ENCODE assay signal across 8 mouse cellular contexts in genomic region chr8:105596362-105597034, GRCm38 (mm10). TPM values are rescaled to one million over a fixed set of nuclear protein-coding genes. Genes with fewer than 3 reads are reported as not detected.
A peak's percentile ranks its signal among the peaks of the same experiment; 100 is the strongest.
DNase-seq lines count a peak whose midpoint lies in the region; ATAC-seq and TF ChIP-seq lines count a peak whose summit lies in the region.

No protein-coding gene starts in this region.

- H3K27ac ChIP-seq in forebrain, embryonic 10.5 days = no peak overlapping the region
- no peak overlapping the region for H3K27ac ChIP-seq in forebrain, embryonic 14.5 days (ENCODE audit: low read depth, low read length)
- H3K27ac ChIP-seq in bone marrow macrophage, adult 2 months (ENCODE audit: insufficient read depth, low read depth, low read length) = no peak overlapping the region

- H3K9me3 ChIP-seq in forebrain, embryonic 10.5 days = no peaks in the 10 kb centered on the region
- H3K9me3 ChIP-seq in forebrain, embryonic 14.5 days (replicated peaks; ENCODE audit: control insufficient read depth, low read length) = no peaks in the 10 kb centered on the region

- peak; percentile 51 for DNase-seq in forebrain, embryonic 10.5 days (ENCODE audit: extremely low spot score, low spot score)
- DNase-seq in forebrain, embryonic 14.5 days (ENCODE audit: low spot score) = no peak
- peak; percentile 78 to 83 for DNase-seq in heart, postnatal 14 days
- DNase-seq in kidney, postnatal 4 days = peak; percentile 79 to 84
- DNase-seq in spleen, postnatal 4 days (ENCODE audit: low spot score in 2 of 2) = peak; percentile 67 to 85

- WGBS in forebrain, embryonic 10.5 days = 3% methylated on average over 14 of the region's 14 CpGs
- WGBS in forebrain, embryonic 14.5 days = 4% methylated on average over 14 of the region's 14 CpGs

- intact Hi-C loops in heart, postnatal 14 days (cut with DNase I) = no loop called here

- H3K36me3 ChIP-seq in forebrain, embryonic 10.5 days (replicated peaks) = no peaks in the 10 kb centered on the region
- H3K36me3 ChIP-seq in forebrain, embryonic 14.5 days (ENCODE audit: control insufficient read depth, insufficient read depth, low read length) = no peaks in the 10 kb centered on the region

- peaks cover 27% of the 10 kb centered on the region for H3K27me3 ChIP-seq in forebrain, embryonic 10.5 days (ENCODE audit: poor library complexity, severe bottlenecking)
- H3K27me3 ChIP-seq in forebrain, embryonic 14.5 days (replicated peaks; ENCODE audit: control insufficient read depth, insufficient read depth, low read length) = no peaks in the 10 kb centered on the region

- no peak overlapping the region for H3K9ac ChIP-seq in forebrain, embryonic 14.5 days (ENCODE audit: low read length)

- peak; percentile 95 for TF ChIP-seq CTCF in bone marrow macrophage, adult 2 months (IDR thresholded peaks at IDR 0.05; ENCODE audit: low read depth, low read length)

- no peak; the same call in 1 of the 2 replicates for ATAC-seq in forebrain, embryonic 14.5 days
- ATAC-seq in erythroblast, adult 5-6 weeks (replicated peaks; ENCODE audit: low FRiP score, poor library complexity, severe bottlenecking) = peak; percentile 87
- ATAC-seq in megakaryocyte-erythroid progenitor cell, adult 5-6 weeks (replicated peaks; ENCODE audit: low FRiP score, low TSS enrichment, poor library complexity, severe bottlenecking) = peak; percentile 93

- H3K4me2 ChIP-seq in forebrain, embryonic 14.5 days (ENCODE audit: low read length) = no peak overlapping the region

- TF ChIP-seq POLR2A in bone marrow macrophage, adult 2 months (IDR thresholded peaks at IDR 0.05; ENCODE audit: borderline replicate concordance, low read depth, low read length) = no peak

- H3K4me1 ChIP-seq in forebrain, embryonic 10.5 days = peaks cover 20% of the 10 kb centered on the region
- no peaks in the 10 kb centered on the region for H3K4me1 ChIP-seq in forebrain, embryonic 14.5 days (ENCODE audit: control insufficient read depth, insufficient read depth, low read length)
- H3K4me1 ChIP-seq in bone marrow macrophage, adult 2 months (ENCODE audit: control insufficient read depth, insufficient read depth, low read length) = no peaks in the 10 kb centered on the region

- H3K4me3 ChIP-seq in forebrain, embryonic 10.5 days = peak overlapping the region; percentile 30
- no peak overlapping the region for H3K4me3 ChIP-seq in forebrain, embryonic 14.5 days (ENCODE audit: low read depth, low read length)
- peak overlapping the region; percentile 39 for H3K4me3 ChIP-seq in bone marrow macrophage, adult 2 months (ENCODE audit: insufficient read depth, low read length)

RNA-seq across cellular contexts. Expression of gene Ripor1, which starts 8.6 kb away (rescaled TPM):
- 13.9 and 14.4 TPM in 2 replicates for polyA plus RNA-seq in forebrain, embryonic 10.5 days (2016; fragmentation: Nextera tagmentation; extraction: Ambion mirVana)
- polyA plus RNA-seq in forebrain, embryonic 14.5 days (2014; fragmentation: Nextera tagmentation; extraction: Ambion mirVana) = 14.9 and 21.7 TPM in 2 replicates
- 15.5 and 17.9 TPM in 2 replicates for polyA plus RNA-seq in bone marrow macrophage, adult 2 months (2012; ENCODE audit: insufficient read depth, insufficient read length, missing spikeins)
- 16.3 and 17.6 TPM in 2 replicates for total RNA-seq in erythroblast, adult 5-6 weeks (2015; ENCODE audit: low replicate concordance)
- 1.7 and 2.6 TPM in 2 replicates for total RNA-seq in erythroblast, adult 5-6 weeks (2017; ENCODE audit: low replicate concordance)
- 10 to 100 TPM; 46.0 to 49.0 TPM for total RNA-seq in heart, postnatal 14 days (2021)
- 148 and 206 TPM in 2 replicates for total RNA-seq in megakaryocyte-erythroid progenitor cell, adult 5-6 weeks (2014; fragmentation: Nextera tagmentation)
- 16.7 and 20.6 TPM in 2 replicates for total RNA-seq in megakaryocyte-erythroid progenitor cell, adult 5-6 weeks (2017)

RNA-seq across cellular contexts. Expression of gene Atp6v0d1, which starts 30.7 kb away (rescaled TPM):
- polyA plus RNA-seq in forebrain, embryonic 10.5 days (2016; fragmentation: Nextera tagmentation; extraction: Ambion mirVana) = 65.3 and 73.4 TPM in 2 replicates
- 194 and 211 TPM in 2 replicates for polyA plus RNA-seq in forebrain, embryonic 14.5 days (2014; fragmentation: Nextera tagmentation; extraction: Ambion mirVana)
- polyA plus RNA-seq in bone marrow macrophage, adult 2 months (2012; ENCODE audit: insufficient read depth, insufficient read length, missing spikeins) = 177 and 186 TPM in 2 replicates
- total RNA-seq in erythroblast, adult 5-6 weeks (2015; ENCODE audit: low replicate concordance) = 72.8 and 90.9 TPM in 2 replicates
- 46.0 and 50.9 TPM in 2 replicates for total RNA-seq in erythroblast, adult 5-6 weeks (2017; ENCODE audit: low replicate concordance)
- 10 to 100 TPM; 57.2 to 57.8 TPM for total RNA-seq in heart, postnatal 14 days (2021)
- 51.9 and 70.3 TPM in 2 replicates for total RNA-seq in megakaryocyte-erythroid progenitor cell, adult 5-6 weeks (2014; fragmentation: Nextera tagmentation)
- 21.0 and 32.0 TPM in 2 replicates for total RNA-seq in megakaryocyte-erythroid progenitor cell, adult 5-6 weeks (2017)

RNA-seq across cellular contexts. Expression of gene Ctcf, which starts 39.9 kb away (rescaled TPM):
- 146 and 150 TPM in 2 replicates for polyA plus RNA-seq in forebrain, embryonic 10.5 days (2016; fragmentation: Nextera tagmentation; extraction: Ambion mirVana)
- polyA plus RNA-seq in forebrain, embryonic 14.5 days (2014; fragmentation: Nextera tagmentation; extraction: Ambion mirVana) = 100 and 108 TPM in 2 replicates
- 60.3 and 61.3 TPM in 2 replicates for polyA plus RNA-seq in bone marrow macrophage, adult 2 months (2012; ENCODE audit: insufficient read depth, insufficient read length, missing spikeins)
- 51.6 and 81.5 TPM in 2 replicates for total RNA-seq in erythroblast, adult 5-6 weeks (2015; ENCODE audit: low replicate concordance)
- 68.8 and 99.5 TPM in 2 replicates for total RNA-seq in erythroblast, adult 5-6 weeks (2017; ENCODE audit: low replicate concordance)
- 10 to 100 TPM; 43.8 to 44.6 TPM for total RNA-seq in heart, postnatal 14 days (2021)
- 96.1 and 112 TPM in 2 replicates for total RNA-seq in megakaryocyte-erythroid progenitor cell, adult 5-6 weeks (2014; fragmentation: Nextera tagmentation)
- total RNA-seq in megakaryocyte-erythroid progenitor cell, adult 5-6 weeks (2017) = 113 and 160 TPM in 2 replicates

RNA-seq across cellular contexts. Expression of gene Agrp, which starts 40.7 kb away (rescaled TPM):
- 0.38 and 0.84 TPM in 2 replicates for polyA plus RNA-seq in forebrain, embryonic 10.5 days (2016; fragmentation: Nextera tagmentation; extraction: Ambion mirVana)
- polyA plus RNA-seq in forebrain, embryonic 14.5 days (2014; fragmentation: Nextera tagmentation; extraction: Ambion mirVana) = 0.72 and 1.8 TPM in 2 replicates
- polyA plus RNA-seq in bone marrow macrophage, adult 2 months (2012; ENCODE audit: insufficient read depth, insufficient read length, missing spikeins) = not detected in 2 replicates
- not detected in 2 replicates for total RNA-seq in erythroblast, adult 5-6 weeks (2015; ENCODE audit: low replicate concordance)
- not detected in 2 replicates for total RNA-seq in erythroblast, adult 5-6 weeks (2017; ENCODE audit: low replicate concordance)
- not detected for total RNA-seq in heart, postnatal 14 days (2021)
- not detected in 2 replicates for total RNA-seq in megakaryocyte-erythroid progenitor cell, adult 5-6 weeks (2014; fragmentation: Nextera tagmentation)
- not detected in 2 replicates for total RNA-seq in megakaryocyte-erythroid progenitor cell, adult 5-6 weeks (2017)
